Mouse (Mus musculus) ES-E14 (cell line): Measurements from ENCODE around the gene Sgms2. TPM values are rescaled to one million over a fixed set of nuclear protein-coding genes. Genes with fewer than 3 reads are reported as not detected.

ENCODE experiments used
- DNase-seq: peaks from one replicate; pipeline ENCODE4 v3.0.0-alpha.2; 2013; ENCODE audit warnings: low read depth, low spot score
- H3K27ac ChIP-seq: 2 replicates; pipeline ENCODE4 v1.5.1; 2012; ENCODE audit warnings: low read depth, mild to moderate bottlenecking, low read length, moderate library complexity, mixed read lengths; ENCODE audit not compliant: poor library complexity, insufficient read depth, severe bottlenecking
- H3K36me3 ChIP-seq: 2 replicates; pipeline ENCODE4 v1.6.1; 2012; ENCODE audit warnings: mild to moderate bottlenecking, low read length, moderate library complexity, mixed read lengths; ENCODE audit not compliant: control insufficient read depth, poor library complexity, insufficient read depth, severe bottlenecking
- H3K4me1 ChIP-seq, 2 experiments: fragments of 150-350 bp in 1 of 2; sonication (generic) in 1 of 2; 2 replicates each; pipeline ENCODE4 v1.6.1; 2012; ENCODE audit warnings: low read length in 2 of 2, mild to moderate bottlenecking in 1 of 2, mixed read lengths in 1 of 2; ENCODE audit not compliant: control insufficient read depth in 2 of 2, insufficient read depth in 2 of 2, poor library complexity in 1 of 2
- H3K4me3 ChIP-seq, 2 experiments: fragments of 150-350 bp in 1 of 2; sonication (generic) in 1 of 2; 2 replicates each; pipeline ENCODE4 v1.5.1; 2012; ENCODE audit warnings: low read length in 2 of 2, low read depth in 1 of 2, mild to moderate bottlenecking in 1 of 2, mixed read lengths in 1 of 2; ENCODE audit not compliant: insufficient read depth in 1 of 2, poor library complexity in 1 of 2, severe bottlenecking in 1 of 2
- H3K9ac ChIP-seq: 2 replicates; pipeline ENCODE4 v1.6.1; 2012; ENCODE audit warnings: low read depth, mild to moderate bottlenecking, low read length, mixed read lengths; ENCODE audit not compliant: poor library complexity, insufficient read depth, severe bottlenecking
- H3K9me3 ChIP-seq: fragments of 150-350 bp; sonication (generic); 2 replicates; pipeline ENCODE4 v1.6.1; 2012; ENCODE audit warnings: low read depth, mild to moderate bottlenecking, low read length; ENCODE audit not compliant: control insufficient read depth, insufficient read depth
- CHD2 ChIP-seq: IDR thresholded peaks from 2 replicates; pipeline ENCODE4 v1.6.1; 2014; ENCODE audit warnings: mild to moderate bottlenecking, low read depth, low read length, inconsistent platforms
- HCFC1 ChIP-seq: IDR thresholded peaks from 2 replicates; pipeline ENCODE4 v1.6.1; 2012; ENCODE audit warnings: low read length, inconsistent platforms, borderline replicate concordance; ENCODE audit not compliant: insufficient read depth
- MAFK ChIP-seq: IDR thresholded peaks from 2 replicates; pipeline ENCODE4 v1.6.1; 2014; ENCODE audit warnings: mild to moderate bottlenecking, low read depth, low read length, inconsistent platforms; ENCODE audit not compliant: insufficient read depth
- ZC3H11A ChIP-seq: IDR thresholded peaks from 2 replicates; pipeline ENCODE4 v1.6.1; 2012; ENCODE audit warnings: low read depth, mild to moderate bottlenecking, inconsistent platforms, low read length, borderline replicate concordance
- ZNF384 ChIP-seq: IDR thresholded peaks from 2 replicates; pipeline ENCODE4 v1.6.1; 2012; ENCODE audit warnings: low read depth, low read length, inconsistent platforms
- in situ Hi-C, 2 experiments: fragments of 600-800 bp; cut with MboI; formaldehyde crosslinking; loops; one replicate each; pipeline ENCODE4 v1.15.1; 2025; ENCODE audit warnings: low sequenced_read_pairs in 2 of 2, inconsistent platforms in 1 of 2; ENCODE audit not compliant: unreplicated experiment in 2 of 2
- total RNA-seq: library from RNA; depleted of rRNA; stranded (reverse); fragments of 300-350 nt; gene quantifications from 2 replicates; pipeline ENCODE4 v1.2.3, GENCODE M21; 2012

Sgms2 gene
- total RNA-seq, 1 experiment, result 2.1 TPM

- TF ChIP-seq MAFK, result no peak
- no peak for TF ChIP-seq CHD2
- no peak for TF ChIP-seq ZNF384
- no peak for TF ChIP-seq ZC3H11A
- no peak for TF ChIP-seq HCFC1
- in situ Hi-C loops, result no loop called here
- no peak overlapping the region for H3K4me3 ChIP-seq
- H3K4me1 ChIP-seq, result peaks cover 0 to 14% of the 10 kb centered on the region in 2 experiments; a peak in 2 of 4 replicates
- no peaks in the 10 kb centered on the region for H3K9me3 ChIP-seq
- no peak for DNase-seq
- H3K9ac ChIP-seq, result no peak overlapping the region
- H3K36me3 ChIP-seq, result no peaks in the 10 kb centered on the region
- H3K27ac ChIP-seq, result no peak overlapping the region
Measured at GRCm38 (mm10) chr3:131471435-131471834, 19.8 kb downstream of the Sgms2 start.

DNA sequence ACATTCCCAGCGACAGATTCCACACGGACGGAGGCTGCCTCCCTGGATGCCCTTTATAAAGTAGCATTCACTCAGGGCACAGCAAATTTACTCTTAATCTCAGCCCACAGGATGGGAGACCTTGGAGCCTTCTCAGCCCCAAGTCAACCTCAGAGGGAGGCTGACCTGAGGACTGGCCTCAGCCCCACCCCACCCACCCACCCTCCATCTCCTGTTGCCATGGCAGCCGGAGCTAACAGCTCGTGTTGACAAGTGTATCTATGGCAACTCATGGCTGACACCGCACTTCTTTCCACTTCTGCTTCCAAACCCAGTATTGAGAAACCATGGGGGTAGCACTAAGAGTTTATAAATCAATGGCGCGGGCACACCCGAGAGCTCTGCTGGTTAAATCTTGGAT lies 20.4 kb downstream of the Sgms2 start:
- Histone ChIP-seq H3K4me1 (peaks cover 0 to 12% of the 10 kb centered on the region in 2 experiments; a peak in 2 of 4 replicates), H3K36me3 (no peaks in the 10 kb centered on the region), H3K9me3 (no peaks in the 10 kb centered on the region), H3K27ac (no peak overlapping the region), H3K4me3 (no peak overlapping the region), H3K9ac (no peak overlapping the region)
- DNase-seq, result no peak
- no peak for TF ChIP-seq CHD2
- TF ChIP-seq HCFC1, result no peak
- no peak for TF ChIP-seq MAFK
- no peak for TF ChIP-seq ZNF384
- TF ChIP-seq ZC3H11A, result no peak
- in situ Hi-C loops, result no loop called here

GRCm38 (mm10) chr3:131469636-131470035 lies 21.6 kb downstream of the Sgms2 start:
- Histone ChIP-seq H3K9ac (no peak overlapping the region), H3K36me3 (no peaks in the 10 kb centered on the region), H3K4me3 (no peak overlapping the region), H3K27ac (no peak overlapping the region), H3K9me3 (no peaks in the 10 kb centered on the region), H3K4me1 (peaks cover 0 to 12% of the 10 kb centered on the region in 2 experiments; a peak in 2 of 4 replicates)
- no peak for DNase-seq
- in situ Hi-C loops, result no loop called here
- no peak for TF ChIP-seq CHD2
- TF ChIP-seq MAFK, result no peak
- no peak for TF ChIP-seq ZNF384
- TF ChIP-seq HCFC1, result no peak
- no peak for TF ChIP-seq ZC3H11A

- H3K9ac ChIP-seq, result no peak overlapping the region
- peaks cover 0 to 5% of the 10 kb centered on the region in 2 experiments; a peak in 2 of 4 replicates for H3K4me1 ChIP-seq
- no peaks in the 10 kb centered on the region for H3K36me3 ChIP-seq
- in situ Hi-C loops, result no loop called here
- TF ChIP-seq CHD2 (no peak), ZNF384 (no peak), HCFC1 (no peak), MAFK (no peak), ZC3H11A (no peak)
- no peak for DNase-seq
- no peaks in the 10 kb centered on the region for H3K9me3 ChIP-seq
- H3K27ac ChIP-seq, result no peak overlapping the region
- no peak overlapping the region for H3K4me3 ChIP-seq
Measured at GRCm38 (mm10) chr3:131466371-131466770, 24.8 kb downstream of the Sgms2 start.
